Mouse (Mus musculus) olfactory bulb, adult 2 months (tissue): ENCODE data around the gene Meltf. TPM values are rescaled to one million over a fixed set of nuclear protein-coding genes. Genes with fewer than 3 reads are reported as not detected.

ENCODE experiments used
- H3K27ac ChIP-seq: fragments of 200-500 bp; 2 replicates; pipeline ENCODE4 v1.5.1; 2012; ENCODE audit warnings: low read depth, low read length; ENCODE audit not compliant: insufficient read depth
- H3K4me1 ChIP-seq: fragments of 200-500 bp; 2 replicates; pipeline ENCODE4 v1.6.1; 2012; ENCODE audit warnings: low read length; ENCODE audit not compliant: control insufficient read depth, insufficient read depth
- H3K4me3 ChIP-seq: fragments of 200-500 bp; 2 replicates; pipeline ENCODE4 v1.5.1; 2012; ENCODE audit warnings: mild to moderate bottlenecking, low read depth, low read length, moderate library complexity; ENCODE audit not compliant: insufficient read depth
- CTCF ChIP-seq: fragments of 200-500 bp; IDR thresholded peaks from 2 replicates; pipeline ENCODE4 v1.5.1; 2012; ENCODE audit warnings: low read depth, mild to moderate bottlenecking, low read length, moderate library complexity; ENCODE audit not compliant: insufficient read depth
- POLR2A ChIP-seq: fragments of 200-500 bp; IDR thresholded peaks from 2 replicates; pipeline ENCODE4 v1.6.1; 2012; ENCODE audit warnings: mild to moderate bottlenecking, low read depth, low read length, moderate library complexity; ENCODE audit not compliant: insufficient read depth
- WGBS: fragments of 180-500 bp; shearing (Covaris S2); methylation state at CpG from one replicate; pipeline ENCODE4 v1.1.7; 2018; 5-methylcytosine and 5-hydroxymethylcytosine counted together
- polyA plus RNA-seq: library from polyadenylated mRNA; stranded (reverse); fragments of >200 nt; gene quantifications from 2 replicates; pipeline ENCODE4 v1.2.4, GENCODE M21; 2012; ENCODE audit warnings: low replicate concordance; ENCODE audit not compliant: missing spikeins, insufficient read depth, insufficient read length

The Meltf gene
- polyA plus RNA-seq, 1 experiment: not detected

GRCm38 (mm10) chr16:31903239-31903638 lies 24.6 kb downstream of the Meltf start:
- WGBS: 92% methylated on average over 8 of the region's 8 CpGs
- H3K4me1 ChIP-seq: peaks cover 26% of the 10 kb centered on the region
- no peak overlapping the region for H3K27ac ChIP-seq
- no peak overlapping the region for H3K4me3 ChIP-seq
- no peak for TF ChIP-seq POLR2A
- TF ChIP-seq CTCF: no peak

DNA sequence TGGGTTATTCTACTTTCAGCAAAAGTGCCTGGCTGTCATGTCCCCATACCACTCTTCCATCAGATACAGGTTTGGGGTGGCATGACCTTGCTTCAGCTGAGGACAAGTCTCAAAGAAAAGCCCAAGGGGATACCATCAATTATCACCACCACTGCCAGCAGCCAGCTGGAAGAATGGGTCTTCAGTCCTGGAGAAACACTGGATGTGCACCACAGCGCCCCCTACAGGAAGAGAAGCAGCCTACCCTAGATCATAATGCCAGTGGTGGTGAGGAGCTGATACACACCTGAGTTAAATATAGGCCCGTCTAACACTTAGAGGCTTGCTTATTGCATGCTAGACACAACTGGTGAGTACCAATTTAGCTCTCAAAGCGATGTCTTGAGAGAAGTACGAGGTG lies 26.7 kb downstream of the Meltf start:
- Histone ChIP-seq H3K4me3 (no peak overlapping the region), H3K4me1 (peaks cover 18% of the 10 kb centered on the region), H3K27ac (no peak overlapping the region)
- TF ChIP-seq CTCF: no peak
- TF ChIP-seq POLR2A: no peak
- WGBS: 70% methylated on average over 4 of the region's 4 CpGs

DNA sequence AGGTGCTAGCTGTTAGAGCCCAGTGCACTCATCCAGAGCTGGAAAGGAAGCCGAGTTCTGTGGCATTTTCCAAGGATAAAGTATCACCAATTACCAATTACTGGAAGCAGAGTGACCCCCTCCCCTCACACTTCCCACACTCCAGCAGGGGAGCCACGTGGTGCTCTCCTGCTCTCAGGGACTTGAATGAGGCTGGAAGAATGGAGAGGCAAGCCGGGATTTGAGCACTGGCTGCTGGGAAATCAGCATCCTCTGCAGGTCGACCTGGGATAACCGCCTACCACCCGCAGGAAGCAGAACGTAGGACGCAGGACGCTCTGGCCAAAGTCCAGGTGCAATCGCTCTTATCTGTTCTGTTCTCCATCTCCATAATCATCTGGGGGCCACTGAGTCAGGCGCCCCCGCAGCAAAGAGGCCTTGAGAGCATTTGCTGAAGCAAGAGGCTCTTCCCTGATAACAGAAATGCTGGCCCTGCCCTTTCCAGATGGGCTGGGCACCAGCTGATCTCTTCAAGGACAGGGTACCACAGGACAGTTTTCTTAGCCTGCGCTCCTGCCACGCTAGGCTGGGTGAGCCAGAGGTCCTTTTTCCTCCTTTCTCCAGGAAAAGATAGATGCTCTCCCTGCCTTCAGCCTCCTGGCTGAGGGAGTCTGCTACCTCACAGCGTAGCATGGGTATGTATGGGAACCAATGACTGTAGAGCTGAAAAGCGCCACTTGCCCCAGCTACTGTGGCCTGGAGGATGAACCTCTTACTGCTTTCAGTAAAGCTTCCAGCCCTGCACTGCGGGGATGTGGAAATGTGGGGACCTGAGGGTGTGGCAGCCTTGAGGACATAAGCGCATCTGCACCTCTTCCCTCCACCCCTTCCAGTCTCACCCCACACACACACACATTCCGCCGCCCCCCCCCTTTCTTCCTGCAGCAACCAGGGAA lies 27.5 kb downstream of the Meltf start:
- H3K27ac ChIP-seq: peak overlapping the region; percentile 16
- 35% methylated on average over 20 of the region's 20 CpGs for WGBS
- TF ChIP-seq POLR2A: no peak
- no peak for TF ChIP-seq CTCF
- H3K4me3 ChIP-seq: no peak overlapping the region
- peaks cover 18% of the 10 kb centered on the region for H3K4me1 ChIP-seq

DNA sequence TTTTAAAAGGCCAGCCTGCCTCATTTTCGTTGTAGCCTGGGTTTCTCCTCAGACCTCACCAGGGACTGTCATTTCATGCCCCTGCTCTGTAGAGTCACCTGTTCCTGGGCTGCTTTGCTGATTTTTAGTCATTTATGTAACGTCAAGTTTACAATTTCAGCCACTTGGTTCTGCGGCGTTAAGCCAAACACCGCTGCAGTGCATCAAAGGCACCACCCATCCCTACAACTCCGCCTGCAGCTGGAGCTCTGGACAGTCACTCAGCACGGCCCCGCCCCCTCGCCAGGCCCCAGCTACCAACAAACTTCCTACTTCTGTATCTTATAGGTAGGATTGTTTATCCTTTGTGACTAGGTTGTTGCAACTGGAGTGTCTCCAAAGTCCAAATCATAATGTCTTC lies 28.3 kb downstream of the Meltf start:
- WGBS: 27% methylated on average over 9 of the region's 9 CpGs
- no peak overlapping the region for H3K4me3 ChIP-seq
- peaks cover 18% of the 10 kb centered on the region for H3K4me1 ChIP-seq
- TF ChIP-seq CTCF: no peak
- TF ChIP-seq POLR2A: no peak
- H3K27ac ChIP-seq: peak overlapping the region; percentile 16; the same call in 1 of the 2 replicates

DNA sequence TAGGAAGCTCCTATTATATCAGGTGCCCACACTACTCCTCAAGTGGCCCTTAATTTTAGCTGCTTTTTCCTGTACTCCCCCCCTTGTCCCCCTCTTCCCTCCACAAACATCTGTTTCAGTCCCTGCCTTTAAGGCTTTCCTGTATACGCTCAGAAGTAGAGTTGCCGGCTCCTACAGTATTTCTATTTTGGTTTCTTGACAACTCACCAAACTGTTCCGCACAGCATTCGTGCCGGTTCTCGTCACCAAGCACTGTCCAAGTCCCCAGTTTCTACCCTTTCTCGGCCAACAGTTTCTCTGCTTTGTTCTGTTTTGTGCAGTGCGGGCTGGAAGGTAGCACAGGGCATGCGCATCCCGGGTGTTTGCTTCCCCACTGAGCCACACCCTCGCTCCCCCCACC lies 30.3 kb downstream of the Meltf start:
- WGBS: 46% methylated on average over 11 of the region's 11 CpGs
- Histone ChIP-seq H3K27ac (peak overlapping the region; percentile 24), H3K4me1 (peaks cover 18% of the 10 kb centered on the region), H3K4me3 (peak overlapping the region; percentile 27; the same call in 1 of the 2 replicates)
- no peak for TF ChIP-seq CTCF
- TF ChIP-seq POLR2A: no peak

- Histone ChIP-seq H3K4me1 (peaks cover 18% of the 10 kb centered on the region), H3K4me3 (no peak overlapping the region), H3K27ac (no peak overlapping the region)
- TF ChIP-seq CTCF: no peak
- no peak for TF ChIP-seq POLR2A
- 87% methylated on average over 10 of the region's 10 CpGs for WGBS
Measured at GRCm38 (mm10) chr16:31910281-31910847, 31.8 kb downstream of the Meltf start.

GRCm38 (mm10) chr16:31917776-31918175 lies 39.2 kb downstream of the Meltf start:
- TF ChIP-seq CTCF (no peak), POLR2A (no peak)
- Histone ChIP-seq H3K27ac (no peak overlapping the region), H3K4me3 (no peak overlapping the region), H3K4me1 (peaks cover 3% of the 10 kb centered on the region)
- 91% methylated on average over 11 of the region's 11 CpGs for WGBS

DNA sequence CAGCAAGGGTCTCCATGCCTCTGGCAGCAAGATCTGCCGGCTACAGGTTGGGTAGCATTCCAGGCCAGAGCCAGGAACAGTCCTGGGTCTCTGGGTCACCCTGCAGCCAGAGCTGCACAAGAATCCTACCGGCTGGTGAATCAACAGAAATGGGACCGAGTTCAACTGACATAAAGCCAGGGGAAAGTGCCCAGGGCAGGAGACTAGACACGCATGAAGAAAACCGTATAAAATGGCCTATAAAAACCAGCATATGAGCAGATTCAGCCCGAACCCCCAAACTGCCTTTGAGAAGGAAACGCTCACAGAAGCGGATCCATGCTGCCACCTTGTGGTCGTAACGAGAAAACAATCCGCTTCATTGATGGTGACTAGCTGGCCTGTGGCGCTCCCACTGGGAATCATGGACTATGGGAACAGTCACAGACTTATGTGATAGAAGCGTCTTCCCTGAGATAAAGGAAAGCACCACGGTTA lies 39.7 kb downstream of the Meltf start:
- Histone ChIP-seq H3K27ac (no peak overlapping the region), H3K4me1 (peaks cover 3% of the 10 kb centered on the region), H3K4me3 (no peak overlapping the region)
- TF ChIP-seq POLR2A: no peak
- peak; percentile 73 for TF ChIP-seq CTCF
- 4% methylated on average over 14 of the region's 14 CpGs for WGBS

GRCm38 (mm10) chr16:31924368-31924767 lies 45.8 kb downstream of the Meltf start:
- 87% methylated on average over 6 of the region's 6 CpGs for WGBS
- TF ChIP-seq CTCF (no peak), POLR2A (no peak)
- no peak overlapping the region for H3K27ac ChIP-seq

More at GRCm38 (mm10) chr16:31924368-31924767, 45.8 kb downstream of the Meltf start:
- Histone ChIP-seq H3K4me3 (no peak overlapping the region), H3K4me1 (no peaks in the 10 kb centered on the region)
